Mouse (Mus musculus): ENCODE results near the gene Ccnd3. TPM values are rescaled to one million over a fixed set of nuclear protein-coding genes. Genes with fewer than 3 reads are reported as not detected.

The Ccnd3 gene
- polyA plus RNA-seq, 2 experiments = 349 to 520 TPM

GRCm38 (mm10) chr17:47462209-47462608 lies 42.6 kb upstream of the Ccnd3 start:
- Histone ChIP-seq H3K9me3 (ENCODE audit: control insufficient read depth, low read length) (no peaks in the 10 kb centered on the region), H3K36me3 (ENCODE audit: control insufficient read depth, insufficient read depth, low read length) (no peaks in the 10 kb centered on the region), H3K27me3 (ENCODE audit: control insufficient read depth, insufficient read depth, low read length) (peaks cover 4% of the 10 kb centered on the region; the same call in 1 of the 2 replicates), H3K4me1 (ENCODE audit: control insufficient read depth, insufficient read depth, low read length) (no peaks in the 10 kb centered on the region), H3K9ac (ENCODE audit: low read depth, low read length, severe bottlenecking) (no peak overlapping the region), H3K4me3 (replicated peaks; ENCODE audit: low read length) (no peak overlapping the region), H3K27ac (replicated peaks; ENCODE audit: low read depth, low read length) (no peak overlapping the region), H3K4me2 (replicated peaks; ENCODE audit: low read depth, low read length, severe bottlenecking) (no peak overlapping the region)
- ATAC-seq (ENCODE audit: low FRiP score, low read depth) (no peak), DNase-seq (ENCODE audit: low spot score) (no peak)
- TF ChIP-seq POLR2A (IDR thresholded peaks at IDR 0.05; ENCODE audit: borderline replicate concordance, extremely low read depth, insufficient read depth, insufficient read length) = no peak
- 80% methylated on average over 7 of the region's 7 CpGs for WGBS

GRCm38 (mm10) chr17:47462728-47463388 lies 42.0 kb upstream of the Ccnd3 start:
- ATAC-seq (ENCODE audit: low FRiP score, low read depth) = no peak
- TF ChIP-seq POLR2A (IDR thresholded peaks at IDR 0.05; ENCODE audit: borderline replicate concordance, extremely low read depth, insufficient read depth, insufficient read length) = no peak

GRCm38 (mm10) chr17:47464248-47464965 lies 40.4 kb upstream of the Ccnd3 start:
- ATAC-seq (ENCODE audit: low FRiP score, low read depth) (no peak), DNase-seq (ENCODE audit: low spot score) (no peak)
- H3K9ac ChIP-seq (ENCODE audit: low read depth, low read length, severe bottlenecking) = no peak overlapping the region
- no peak overlapping the region for H3K4me2 ChIP-seq (replicated peaks; ENCODE audit: low read depth, low read length, severe bottlenecking)
- no peak overlapping the region for H3K4me3 ChIP-seq (replicated peaks; ENCODE audit: low read length)
- H3K27me3 ChIP-seq (ENCODE audit: control insufficient read depth, insufficient read depth, low read length) = peaks cover 24% of the 10 kb centered on the region
- 49% methylated on average over 12 of the region's 12 CpGs for WGBS
- TF ChIP-seq POLR2A (IDR thresholded peaks at IDR 0.05; ENCODE audit: borderline replicate concordance, extremely low read depth, insufficient read depth, insufficient read length) = no peak
- no peaks in the 10 kb centered on the region for H3K4me1 ChIP-seq (ENCODE audit: control insufficient read depth, insufficient read depth, low read length)
- H3K36me3 ChIP-seq (ENCODE audit: control insufficient read depth, insufficient read depth, low read length) = no peaks in the 10 kb centered on the region
- H3K9me3 ChIP-seq (ENCODE audit: control insufficient read depth, low read length) = no peaks in the 10 kb centered on the region
- H3K27ac ChIP-seq (replicated peaks; ENCODE audit: low read depth, low read length) = no peak overlapping the region

More at GRCm38 (mm10) chr17:47462728-47463388, 42.0 kb upstream of the Ccnd3 start:
- no peak overlapping the region for H3K4me2 ChIP-seq (replicated peaks; ENCODE audit: low read depth, low read length, severe bottlenecking)
- WGBS = 55% methylated on average over 9 of the region's 9 CpGs
- H3K4me3 ChIP-seq (replicated peaks; ENCODE audit: low read length) = no peak overlapping the region
- no peak overlapping the region for H3K9ac ChIP-seq (ENCODE audit: low read depth, low read length, severe bottlenecking)
- H3K9me3 ChIP-seq (ENCODE audit: control insufficient read depth, low read length) = no peaks in the 10 kb centered on the region
- H3K4me1 ChIP-seq (ENCODE audit: control insufficient read depth, insufficient read depth, low read length) = no peaks in the 10 kb centered on the region
- no peak overlapping the region for H3K27ac ChIP-seq (replicated peaks; ENCODE audit: low read depth, low read length)
- DNase-seq (ENCODE audit: low spot score) = no peak
- H3K36me3 ChIP-seq (ENCODE audit: control insufficient read depth, insufficient read depth, low read length) = no peaks in the 10 kb centered on the region
- H3K27me3 ChIP-seq (ENCODE audit: control insufficient read depth, insufficient read depth, low read length) = peaks cover 10% of the 10 kb centered on the region

GRCm38 (mm10) chr17:47465016-47465415 lies 39.8 kb upstream of the Ccnd3 start:
- Histone ChIP-seq H3K4me1 (ENCODE audit: control insufficient read depth, insufficient read depth, low read length) (no peaks in the 10 kb centered on the region), H3K27me3 (ENCODE audit: control insufficient read depth, insufficient read depth, low read length) (peaks cover 24% of the 10 kb centered on the region), H3K27ac (replicated peaks; ENCODE audit: low read depth, low read length) (no peak overlapping the region), H3K4me3 (replicated peaks; ENCODE audit: low read length) (no peak overlapping the region), H3K9me3 (ENCODE audit: control insufficient read depth, low read length) (no peaks in the 10 kb centered on the region), H3K9ac (ENCODE audit: low read depth, low read length, severe bottlenecking) (no peak overlapping the region), H3K36me3 (ENCODE audit: control insufficient read depth, insufficient read depth, low read length) (no peaks in the 10 kb centered on the region), H3K4me2 (replicated peaks; ENCODE audit: low read depth, low read length, severe bottlenecking) (no peak overlapping the region)
- WGBS = 81% methylated on average over 11 of the region's 11 CpGs
- no peak for ATAC-seq (ENCODE audit: low FRiP score, low read depth)
- no peak for DNase-seq (ENCODE audit: low spot score)
- no peak for TF ChIP-seq POLR2A (IDR thresholded peaks at IDR 0.05; ENCODE audit: borderline replicate concordance, extremely low read depth, insufficient read depth, insufficient read length)

GRCm38 (mm10) chr17:47466284-47466683 lies 38.6 kb upstream of the Ccnd3 start:
- Histone ChIP-seq H3K4me2 (replicated peaks; ENCODE audit: low read depth, low read length, severe bottlenecking) (no peak overlapping the region), H3K27ac (replicated peaks; ENCODE audit: low read depth, low read length) (no peak overlapping the region), H3K9ac (ENCODE audit: low read depth, low read length, severe bottlenecking) (no peak overlapping the region), H3K4me3 (replicated peaks; ENCODE audit: low read length) (no peak overlapping the region), H3K36me3 (ENCODE audit: control insufficient read depth, insufficient read depth, low read length) (no peaks in the 10 kb centered on the region), H3K27me3 (ENCODE audit: control insufficient read depth, insufficient read depth, low read length) (peaks cover 24% of the 10 kb centered on the region), H3K9me3 (ENCODE audit: control insufficient read depth, low read length) (no peaks in the 10 kb centered on the region), H3K4me1 (ENCODE audit: control insufficient read depth, insufficient read depth, low read length) (no peaks in the 10 kb centered on the region)
- no peak for DNase-seq (ENCODE audit: low spot score)
- no peak for ATAC-seq (ENCODE audit: low FRiP score, low read depth)
- no peak for TF ChIP-seq POLR2A (IDR thresholded peaks at IDR 0.05; ENCODE audit: borderline replicate concordance, extremely low read depth, insufficient read depth, insufficient read length)
- WGBS = 19% methylated on average over 7 of the region's 9 CpGs
